Mouse (Mus musculus): ENCODE results near the gene Meis2.

DNA sequence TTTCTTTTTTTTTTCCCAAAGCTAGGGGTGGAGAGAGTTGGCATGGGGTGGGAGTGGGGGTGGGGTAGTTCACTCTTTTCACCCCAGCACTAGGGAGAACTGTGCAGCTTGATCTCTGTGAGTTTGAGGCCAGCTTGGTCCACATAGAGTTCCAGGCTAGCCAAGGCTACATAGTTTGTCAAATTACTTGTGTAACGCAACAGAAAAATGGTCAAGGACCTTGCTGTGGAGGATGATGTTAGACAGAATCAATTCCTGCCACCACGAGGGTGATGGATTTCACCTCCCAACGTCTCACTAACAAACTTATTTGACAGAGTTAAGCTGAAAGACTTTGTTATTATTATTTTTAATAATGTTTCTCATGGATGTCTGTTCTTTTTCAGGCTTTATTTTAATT is 139.9 kb downstream of the Meis2 start:
- TF ChIP-seq POLR2A (IDR thresholded peaks at IDR 0.05; ENCODE audit: control insufficient read depth, low read depth, low read length) (no peak), CTCF (IDR thresholded peaks at IDR 0.05; ENCODE audit: control insufficient read depth, insufficient read depth, insufficient replicate concordance, low read depth, low read length) (no peak)
